Mouse (Mus musculus): ENCODE results near the gene Ssbp3. TPM values are rescaled to one million over a fixed set of nuclear protein-coding genes. Genes with fewer than 3 reads are reported as not detected.

Gene Ssbp3
- total and polyA plus RNA-seq, 2 experiments, result 12.9 to 36.7 TPM

- no peak for DNase-seq (ENCODE audit: extremely low read depth, low read depth, low spot score)
- no peak overlapping the region for H3K27ac ChIP-seq (replicated peaks; ENCODE audit: insufficient read depth, low read depth, low read length)
- no peak overlapping the region for H3K9ac ChIP-seq (ENCODE audit: low read depth, low read length)
- H3K4me1 ChIP-seq (ENCODE audit: control insufficient read depth, insufficient read depth, low read length), result peaks cover 15% of the 10 kb centered on the region
- peaks cover 41% of the 10 kb centered on the region; the same call in 1 of the 2 replicates for H3K79me2 ChIP-seq (ENCODE audit: control insufficient read depth, insufficient read depth, low read length)
- H3K27me3 ChIP-seq (ENCODE audit: control insufficient read depth, insufficient read depth, low read length), result no peaks in the 10 kb centered on the region
- H3K36me3 ChIP-seq (ENCODE audit: control insufficient read depth, insufficient read depth, low read length), result no peaks in the 10 kb centered on the region
- H3K4me3 ChIP-seq (ENCODE audit: insufficient read depth, low read depth, low read length), result no peak overlapping the region
- 62% methylated on average over 4 of the region's 4 CpGs for WGBS
- no peak for TF ChIP-seq POLR2A (IDR thresholded peaks at IDR 0.05; ENCODE audit: extremely low read depth, insufficient read depth, low read length)
- peak; percentile 7; the same call in 1 of the 2 replicates for TF ChIP-seq CTCF (IDR thresholded peaks at IDR 0.05; ENCODE audit: low read depth, low read length)
These were observed 41.0 kb downstream of the Ssbp3 start for GRCm38 (mm10) chr4:106951455-106951854.

GRCm38 (mm10) chr4:106953221-106953620 is 42.7 kb downstream of the Ssbp3 start:
- no peak overlapping the region for H3K27ac ChIP-seq (replicated peaks; ENCODE audit: insufficient read depth, low read depth, low read length)
- no peak overlapping the region for H3K9ac ChIP-seq (ENCODE audit: low read depth, low read length)
- no peak overlapping the region for H3K4me3 ChIP-seq (ENCODE audit: insufficient read depth, low read depth, low read length)
- TF ChIP-seq CTCF (IDR thresholded peaks at IDR 0.05; ENCODE audit: low read depth, low read length), result no peak
- no peak for TF ChIP-seq POLR2A (IDR thresholded peaks at IDR 0.05; ENCODE audit: extremely low read depth, insufficient read depth, low read length)
- peaks cover 34% of the 10 kb centered on the region; the same call in 1 of the 2 replicates for H3K79me2 ChIP-seq (ENCODE audit: control insufficient read depth, insufficient read depth, low read length)
- no peaks in the 10 kb centered on the region for H3K27me3 ChIP-seq (ENCODE audit: control insufficient read depth, insufficient read depth, low read length)
- no peaks in the 10 kb centered on the region for H3K36me3 ChIP-seq (ENCODE audit: control insufficient read depth, insufficient read depth, low read length)
- peaks cover 28% of the 10 kb centered on the region for H3K4me1 ChIP-seq (ENCODE audit: control insufficient read depth, insufficient read depth, low read length)
- DNase-seq (ENCODE audit: extremely low read depth, low read depth, low spot score), result no peak

- TF ChIP-seq POLR2A (IDR thresholded peaks at IDR 0.05; ENCODE audit: extremely low read depth, insufficient read depth, low read length), result no peak
- no peak for TF ChIP-seq CTCF (IDR thresholded peaks at IDR 0.05; ENCODE audit: low read depth, low read length)
- Histone ChIP-seq H3K27me3 (ENCODE audit: control insufficient read depth, insufficient read depth, low read length) (no peaks in the 10 kb centered on the region), H3K9ac (ENCODE audit: low read depth, low read length) (no peak overlapping the region), H3K27ac (replicated peaks; ENCODE audit: insufficient read depth, low read depth, low read length) (no peak overlapping the region), H3K4me1 (ENCODE audit: control insufficient read depth, insufficient read depth, low read length) (peaks cover 33% of the 10 kb centered on the region), H3K4me3 (ENCODE audit: insufficient read depth, low read depth, low read length) (no peak overlapping the region), H3K36me3 (ENCODE audit: control insufficient read depth, insufficient read depth, low read length) (no peaks in the 10 kb centered on the region), H3K79me2 (ENCODE audit: control insufficient read depth, insufficient read depth, low read length) (peaks cover 36% of the 10 kb centered on the region; the same call in 1 of the 2 replicates)
- DNase-seq (ENCODE audit: extremely low read depth, low read depth, low spot score), result no peak
- WGBS, result 80% methylated on average over 5 of the region's 5 CpGs
These were observed 43.3 kb downstream of the Ssbp3 start for GRCm38 (mm10) chr4:106953760-106954159.

- Histone ChIP-seq H3K4me1 (ENCODE audit: control insufficient read depth, insufficient read depth, low read length) (peaks cover 30% of the 10 kb centered on the region), H3K27ac (replicated peaks; ENCODE audit: insufficient read depth, low read depth, low read length) (peak overlapping the region; percentile 70), H3K27me3 (ENCODE audit: control insufficient read depth, insufficient read depth, low read length) (no peaks in the 10 kb centered on the region), H3K9ac (ENCODE audit: low read depth, low read length) (peak overlapping the region; percentile 14), H3K4me3 (ENCODE audit: insufficient read depth, low read depth, low read length) (no peak overlapping the region), H3K79me2 (ENCODE audit: control insufficient read depth, insufficient read depth, low read length) (peaks cover 29% of the 10 kb centered on the region; the same call in 1 of the 2 replicates), H3K36me3 (ENCODE audit: control insufficient read depth, insufficient read depth, low read length) (no peaks in the 10 kb centered on the region)
- no peak for TF ChIP-seq POLR2A (IDR thresholded peaks at IDR 0.05; ENCODE audit: extremely low read depth, insufficient read depth, low read length)
- peak; percentile 86 for DNase-seq (ENCODE audit: extremely low read depth, low read depth, low spot score)
- WGBS, result 30% methylated on average over 19 of the region's 19 CpGs
These were observed 45.5 kb downstream of the Ssbp3 start for GRCm38 (mm10) chr4:106955729-106956712.

- 68% methylated on average over 2 of the region's 2 CpGs for WGBS
- DNase-seq (ENCODE audit: extremely low read depth, low read depth, low spot score), result no peak
These were observed 47.6 kb downstream of the Ssbp3 start for GRCm38 (mm10) chr4:106958117-106958516.

GRCm38 (mm10) chr4:106958561-106958960 is 48.1 kb downstream of the Ssbp3 start:
- H3K27me3 ChIP-seq (ENCODE audit: control insufficient read depth, insufficient read depth, low read length), result no peaks in the 10 kb centered on the region
- no peak overlapping the region for H3K9ac ChIP-seq (ENCODE audit: low read depth, low read length)
- peaks cover 41% of the 10 kb centered on the region for H3K4me1 ChIP-seq (ENCODE audit: control insufficient read depth, insufficient read depth, low read length)
- H3K27ac ChIP-seq (replicated peaks; ENCODE audit: insufficient read depth, low read depth, low read length), result 0 out of 2 replicates have a peak overlapping the region, but pooled peaks have one; percentile 16
- 40% methylated on average over 3 of the region's 3 CpGs for WGBS
- peak; percentile 54 for DNase-seq (ENCODE audit: extremely low read depth, low read depth, low spot score)
- no peak overlapping the region for H3K4me3 ChIP-seq (ENCODE audit: insufficient read depth, low read depth, low read length)
- peaks cover 32% of the 10 kb centered on the region for H3K79me2 ChIP-seq (ENCODE audit: control insufficient read depth, insufficient read depth, low read length)
- H3K36me3 ChIP-seq (ENCODE audit: control insufficient read depth, insufficient read depth, low read length), result no peaks in the 10 kb centered on the region
- TF ChIP-seq CTCF (IDR thresholded peaks at IDR 0.05; ENCODE audit: low read depth, low read length) (no peak), POLR2A (IDR thresholded peaks at IDR 0.05; ENCODE audit: extremely low read depth, insufficient read depth, low read length) (no peak)

More at GRCm38 (mm10) chr4:106958117-106958516, 47.6 kb downstream of the Ssbp3 start:
- H3K4me3 ChIP-seq (ENCODE audit: insufficient read depth, low read depth, low read length), result no peak overlapping the region
- no peak overlapping the region for H3K9ac ChIP-seq (ENCODE audit: low read depth, low read length)
- no peaks in the 10 kb centered on the region for H3K36me3 ChIP-seq (ENCODE audit: control insufficient read depth, insufficient read depth, low read length)
- 0 out of 2 replicates have a peak overlapping the region, but pooled peaks have one; percentile 16 for H3K27ac ChIP-seq (replicated peaks; ENCODE audit: insufficient read depth, low read depth, low read length)
- peaks cover 41% of the 10 kb centered on the region for H3K4me1 ChIP-seq (ENCODE audit: control insufficient read depth, insufficient read depth, low read length)
- no peaks in the 10 kb centered on the region for H3K27me3 ChIP-seq (ENCODE audit: control insufficient read depth, insufficient read depth, low read length)
- H3K79me2 ChIP-seq (ENCODE audit: control insufficient read depth, insufficient read depth, low read length), result peaks cover 28% of the 10 kb centered on the region
- no peak for TF ChIP-seq POLR2A (IDR thresholded peaks at IDR 0.05; ENCODE audit: extremely low read depth, insufficient read depth, low read length)
